Mouse (Mus musculus): ENCODE data around the gene Mob1a.
"Not testable (repeated sequence)": the region's sequence is repeated elsewhere in the genome, so short reads cannot be mapped to it uniquely, and the experiment has no call there.

GRCm38 (mm10) chr6:83345285-83345684 lies 19.5 kb downstream of the Mob1a start:
- TF ChIP-seq CTCF (IDR thresholded peaks at IDR 0.05; ENCODE audit: extremely low read depth, insufficient read length, insufficient replicate concordance, low read depth, low read length); POLR2A (IDR thresholded peaks at IDR 0.05; ENCODE audit: low read depth, low read length): not testable (repeated sequence)
